Mouse (Mus musculus) heart, postnatal 0 days (tissue): ENCODE measurements at regions not wholly inside any gene's neighbourhood (a gene's known extent, or its start where the extent isn't known, plus 50 kb on each side); places are given as distances from the start of the nearest gene placed in this dataset.

Experiments
- CTCF ChIP-seq: IDR thresholded peaks from 2 replicates; pipeline ENCODE4 v1.5.1; 2016; ENCODE audit warnings: antibody characterized with exemption, control low read depth, low read depth
- EP300 ChIP-seq: IDR thresholded peaks from 2 replicates; pipeline ENCODE4 v1.6.1; 2016; ENCODE audit warnings: antibody characterized with exemption, low read depth

DNA sequence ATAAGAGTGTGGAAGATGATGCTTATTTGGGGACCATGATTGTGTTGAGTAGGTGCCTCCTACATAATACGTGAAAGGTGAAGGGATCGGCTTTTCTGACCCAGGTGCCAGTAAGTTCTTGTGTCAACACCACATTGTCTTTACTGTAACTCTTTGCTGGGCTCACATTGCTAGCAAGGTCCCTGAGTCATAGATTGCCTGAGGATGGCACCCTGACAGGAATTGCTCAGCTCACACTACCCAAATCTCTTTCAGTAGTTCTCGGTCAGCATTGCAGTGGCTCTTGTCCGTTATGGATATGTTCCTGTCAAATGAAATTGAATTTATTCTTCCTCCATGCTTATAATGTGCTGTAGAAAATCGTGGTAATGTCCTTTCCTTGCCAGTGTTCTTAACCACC lies 200.8 kb downstream of the Csl start:
- TF ChIP-seq CTCF (no peak), EP300 (no peak)
